Mouse (Mus musculus) hindbrain, embryonic 10.5 days (tissue): Measurements from ENCODE around the gene Kifap3. TPM values are rescaled to one million over a fixed set of nuclear protein-coding genes. Genes with fewer than 3 reads are reported as not detected.

Experiments
- DNase-seq: peaks from one replicate; pipeline ENCODE4 v3.0.0-alpha.2; 2017; ENCODE audit warnings: low spot score
- H3K27ac ChIP-seq: fragments of 300-500 bp; sonication (generic); 2 replicates; pipeline ENCODE4 v1.5.1; 2016; ENCODE audit warnings: mild to moderate bottlenecking, moderate library complexity
- H3K27me3 ChIP-seq: fragments of 300-500 bp; sonication (generic); 2 replicates; pipeline ENCODE4 v1.6.1; 2016; ENCODE audit warnings: mild to moderate bottlenecking; ENCODE audit not compliant: poor library complexity, insufficient read depth, severe bottlenecking
- H3K36me3 ChIP-seq: fragments of 300-500 bp; sonication (generic); 2 replicates; pipeline ENCODE4 v1.6.1; 2016; ENCODE audit warnings: mild to moderate bottlenecking, moderate library complexity
- H3K4me1 ChIP-seq: fragments of 300-500 bp; sonication (generic); replicated peaks from 2 replicates; pipeline ENCODE4 v1.6.1; 2016; ENCODE audit warnings: mild to moderate bottlenecking
- H3K4me3 ChIP-seq: fragments of 300-500 bp; sonication (generic); 2 replicates; pipeline ENCODE4 v1.5.1; 2016; ENCODE audit warnings: mild to moderate bottlenecking, moderate library complexity
- H3K9me3 ChIP-seq: fragments of 300-500 bp; sonication (generic); 2 replicates; pipeline ENCODE4 v1.6.1; 2016; ENCODE audit warnings: mild to moderate bottlenecking, moderate library complexity
- WGBS: fragments of 180-500 bp; shearing (Covaris S2); methylation state at CpG from one replicate; pipeline ENCODE4 v1.1.7; 2016; 5-methylcytosine and 5-hydroxymethylcytosine counted together
- polyA plus RNA-seq: library from polyadenylated mRNA; unstranded; fragments of >200 nt; fragmentation: Nextera tagmentation; extraction: Ambion mirVana; gene quantifications from 2 replicates; pipeline ENCODE4 v1.2.1, GENCODE M21; 2016

Kifap3 gene
- polyA plus RNA-seq, 1 experiment from 2014 or later, result 36.9 TPM

- H3K4me1 ChIP-seq, result 0 out of 2 replicates have a peak, but pooled peaks cover under 1% of the 10 kb centered on the region
- no peaks in the 10 kb centered on the region for H3K9me3 ChIP-seq
- H3K27me3 ChIP-seq, result no peaks in the 10 kb centered on the region
- no peak overlapping the region for H3K4me3 ChIP-seq
- H3K36me3 ChIP-seq, result no peaks in the 10 kb centered on the region
- no peak overlapping the region for H3K27ac ChIP-seq
- DNase-seq, result no peak
- 88% methylated on average over 3 of the region's 3 CpGs for WGBS
Measured at GRCm38 (mm10) chr1:163903411-163903810, 124.0 kb downstream of the Kifap3 start.

- no peaks in the 10 kb centered on the region for H3K36me3 ChIP-seq
- H3K4me1 ChIP-seq, result 0 out of 2 replicates have a peak, but pooled peaks cover 2% of the 10 kb centered on the region
- DNase-seq, result no peak
- H3K9me3 ChIP-seq, result no peaks in the 10 kb centered on the region
- WGBS, result 66% methylated on average over 4 of the region's 4 CpGs
- no peak overlapping the region for H3K4me3 ChIP-seq
- H3K27ac ChIP-seq, result no peak overlapping the region
- H3K27me3 ChIP-seq, result no peaks in the 10 kb centered on the region
Measured at GRCm38 (mm10) chr1:163907007-163907811, 127.8 kb downstream of the Kifap3 start.

- no peaks in the 10 kb centered on the region for H3K36me3 ChIP-seq
- 78% methylated on average over 11 of the region's 11 CpGs for WGBS
- no peak for DNase-seq
Measured at GRCm38 (mm10) chr1:163908389-163908788, 129.0 kb downstream of the Kifap3 start.

GRCm38 (mm10) chr1:163910343-163910742 lies 131.0 kb downstream of the Kifap3 start:
- H3K27me3 ChIP-seq, result no peaks in the 10 kb centered on the region
- H3K27ac ChIP-seq, result no peak overlapping the region
- H3K4me1 ChIP-seq, result 0 out of 2 replicates have a peak, but pooled peaks cover 2% of the 10 kb centered on the region
- no peaks in the 10 kb centered on the region for H3K9me3 ChIP-seq
- 12% methylated on average over 2 of the region's 2 CpGs for WGBS
- no peak overlapping the region for H3K4me3 ChIP-seq
- H3K36me3 ChIP-seq, result peaks cover 2% of the 10 kb centered on the region; the same call in 1 of the 2 replicates
- no peak for DNase-seq

More at GRCm38 (mm10) chr1:163908389-163908788, 129.0 kb downstream of the Kifap3 start:
- no peak overlapping the region for H3K27ac ChIP-seq
- H3K27me3 ChIP-seq, result no peaks in the 10 kb centered on the region
- H3K4me3 ChIP-seq, result no peak overlapping the region
- H3K9me3 ChIP-seq, result no peaks in the 10 kb centered on the region
- H3K4me1 ChIP-seq, result 0 out of 2 replicates have a peak, but pooled peaks cover 2% of the 10 kb centered on the region

GRCm38 (mm10) chr1:163910785-163911184 lies 131.4 kb downstream of the Kifap3 start:
- H3K36me3 ChIP-seq, result peaks cover 5% of the 10 kb centered on the region; the same call in 1 of the 2 replicates
- H3K27ac ChIP-seq, result no peak overlapping the region
- no peaks in the 10 kb centered on the region for H3K9me3 ChIP-seq
- 0 out of 2 replicates have a peak, but pooled peaks cover 2% of the 10 kb centered on the region for H3K4me1 ChIP-seq
- H3K4me3 ChIP-seq, result no peak overlapping the region
- no peaks in the 10 kb centered on the region for H3K27me3 ChIP-seq
- DNase-seq, result no peak
- WGBS, result 92% methylated on average over 9 of the region's 9 CpGs

GRCm38 (mm10) chr1:163911981-163912380 lies 132.6 kb downstream of the Kifap3 start:
- 0 out of 2 replicates have a peak, but pooled peaks cover 2% of the 10 kb centered on the region for H3K4me1 ChIP-seq
- no peaks in the 10 kb centered on the region for H3K27me3 ChIP-seq
- H3K27ac ChIP-seq, result no peak overlapping the region
- 92% methylated on average over 11 of the region's 11 CpGs for WGBS
- no peak overlapping the region for H3K4me3 ChIP-seq
- H3K36me3 ChIP-seq, result peaks cover 16% of the 10 kb centered on the region
- no peak for DNase-seq
- no peaks in the 10 kb centered on the region for H3K9me3 ChIP-seq

GRCm38 (mm10) chr1:163917349-163918160 lies 138.2 kb downstream of the Kifap3 start:
- Histone ChIP-seq H3K9me3 (no peaks in the 10 kb centered on the region), H3K27ac (no peak overlapping the region), H3K36me3 (peaks cover 31% of the 10 kb centered on the region), H3K4me3 (no peak overlapping the region), H3K27me3 (no peaks in the 10 kb centered on the region), H3K4me1 (no peaks in the 10 kb centered on the region)
- no peak for DNase-seq
- 96% methylated on average over 5 of the region's 5 CpGs for WGBS

- DNase-seq, result no peak
- Histone ChIP-seq H3K36me3 (no peaks in the 10 kb centered on the region), H3K27ac (no peak overlapping the region), H3K27me3 (no peaks in the 10 kb centered on the region), H3K9me3 (no peaks in the 10 kb centered on the region), H3K4me1 (peaks cover 4% of the 10 kb centered on the region), H3K4me3 (no peak overlapping the region)
- WGBS, result 95% methylated on average over 8 of the region's 8 CpGs
Measured at GRCm38 (mm10) chr1:163924093-163924492, 144.7 kb downstream of the Kifap3 start.

GRCm38 (mm10) chr1:163928846-163929245 lies 149.5 kb downstream of the Kifap3 start, which contains the start of gene Scyl3:
Gene Scyl3, plus strand, starts transcription at chr1:163929100.
- Histone ChIP-seq H3K27ac (peak within 1 kb of the TSS; percentile 94), H3K36me3 (peaks cover 8% of the 10 kb centered on the region), H3K27me3 (no peaks in the 10 kb centered on the region), H3K9me3 (no peaks in the 10 kb centered on the region), H3K4me1 (peaks cover 19% of the 10 kb centered on the region), H3K4me3 (peak within 1 kb of the TSS; percentile 92)
- no peak for DNase-seq
- WGBS, result 73% methylated on average over 7 of the region's 7 CpGs

GRCm38 (mm10) chr1:163929636-163930457 lies 150.5 kb downstream of the Kifap3 start:
- peak; percentile 91 for DNase-seq
- no peaks in the 10 kb centered on the region for H3K9me3 ChIP-seq
- H3K27ac ChIP-seq, result peak overlapping the region; percentile 94
- peaks cover 19% of the 10 kb centered on the region for H3K4me1 ChIP-seq
- H3K27me3 ChIP-seq, result no peaks in the 10 kb centered on the region
- H3K4me3 ChIP-seq, result peak overlapping the region; percentile 92
- peaks cover 18% of the 10 kb centered on the region for H3K36me3 ChIP-seq
- WGBS, result under 1% methylated on average over 77 of the region's 77 CpGs

- DNase-seq, result no peak
- Histone ChIP-seq H3K9me3 (no peaks in the 10 kb centered on the region), H3K27ac (peak overlapping the region; percentile 94), H3K27me3 (no peaks in the 10 kb centered on the region), H3K36me3 (peaks cover 23% of the 10 kb centered on the region), H3K4me1 (peaks cover 19% of the 10 kb centered on the region), H3K4me3 (peak overlapping the region; percentile 92)
- 8% methylated on average over 12 of the region's 12 CpGs for WGBS
Measured at GRCm38 (mm10) chr1:163930458-163930794, 151.0 kb downstream of the Kifap3 start.

GRCm38 (mm10) chr1:163931801-163932200 lies 152.4 kb downstream of the Kifap3 start:
- peaks cover 19% of the 10 kb centered on the region for H3K4me1 ChIP-seq
- peaks cover 37% of the 10 kb centered on the region for H3K36me3 ChIP-seq
- H3K27ac ChIP-seq, result no peak overlapping the region
- no peaks in the 10 kb centered on the region for H3K9me3 ChIP-seq
- 83% methylated on average over 8 of the region's 8 CpGs for WGBS
- no peak overlapping the region for H3K4me3 ChIP-seq
- no peak for DNase-seq
- no peaks in the 10 kb centered on the region for H3K27me3 ChIP-seq
